Mouse (Mus musculus) adrenal gland, postnatal 36 days (tissue): ENCODE data around the gene Elp6. TPM values are rescaled to one million over a fixed set of nuclear protein-coding genes. Genes with fewer than 3 reads are reported as not detected.
"Not testable (repeated sequence)": the region's sequence is repeated elsewhere in the genome, so short reads cannot be mapped to it uniquely, and the experiment has no call there.

Experiments
- DNase-seq, 2 experiments: peaks; one replicate each; pipeline ENCODE4 v3.0.0; 2021; ENCODE audit warnings: mixed read lengths in 1 of 2
- total RNA-seq, 2 experiments: library from RNA; stranded (reverse); gene quantifications; 2 replicates each; pipeline ENCODE4 v1.2.3; 2021

Elp6 gene
- total RNA-seq, 2 experiments from 2014 or later, result 8.0 to 9.8 TPM

- no peak for DNase-seq
Observed at GRCm38 (mm10) chr9:110315904-110316303, 10.9 kb downstream of the Elp6 start.

- DNase-seq, result no peak
Observed at GRCm38 (mm10) chr9:110316503-110316902, 11.5 kb downstream of the Elp6 start.

GRCm38 (mm10) chr9:110320769-110321168 is 15.8 kb downstream of the Elp6 start:
- no peak for DNase-seq

GRCm38 (mm10) chr9:110322972-110323371 is 18.0 kb downstream of the Elp6 start:
- no peak for DNase-seq

- DNase-seq, result no peak
Observed at GRCm38 (mm10) chr9:110324181-110324580, 19.2 kb downstream of the Elp6 start.

- no peak for DNase-seq
Observed at GRCm38 (mm10) chr9:110328178-110328577, 23.2 kb downstream of the Elp6 start.

GRCm38 (mm10) chr9:110328946-110329630 is 24.1 kb downstream of the Elp6 start:
- DNase-seq, result peak; percentile 37 to 49

- peak in 1 of 2 experiments; percentile 27 for DNase-seq
Observed at GRCm38 (mm10) chr9:110329655-110330054, 24.7 kb downstream of the Elp6 start.

GRCm38 (mm10) chr9:110330341-110330740 is 25.4 kb downstream of the Elp6 start:
- DNase-seq, result no peak

- not testable (repeated sequence) for DNase-seq
Observed at GRCm38 (mm10) chr9:110330913-110331312, 25.9 kb downstream of the Elp6 start.

- DNase-seq, result peak; percentile 98
Observed at GRCm38 (mm10) chr9:110333135-110333895, 28.3 kb downstream of the Elp6 start, which contains the start of gene Scap. TSS of gene Scap (plus strand) at chr9:110333288.

GRCm38 (mm10) chr9:110333896-110334259 is 28.9 kb downstream of the Elp6 start:
- DNase-seq, result no peak

- no peak for DNase-seq
Observed at GRCm38 (mm10) chr9:110334849-110335248, 29.9 kb downstream of the Elp6 start.

GRCm38 (mm10) chr9:110340037-110340750 is 35.2 kb downstream of the Elp6 start:
- no peak for DNase-seq

- no peak for DNase-seq
Observed at GRCm38 (mm10) chr9:110342008-110342407, 37.0 kb downstream of the Elp6 start.

- no peak for DNase-seq
Observed at GRCm38 (mm10) chr9:110343805-110344204, 38.8 kb downstream of the Elp6 start.

GRCm38 (mm10) chr9:110345057-110345739 is 40.2 kb downstream of the Elp6 start:
- DNase-seq, result no peak

GRCm38 (mm10) chr9:110348899-110349298 is 43.9 kb downstream of the Elp6 start:
- no peak for DNase-seq

- DNase-seq, result no peak
Observed at GRCm38 (mm10) chr9:110350188-110350587, 45.2 kb downstream of the Elp6 start.

GRCm38 (mm10) chr9:110350612-110351011 is 45.6 kb downstream of the Elp6 start:
- DNase-seq, result no peak

- DNase-seq, result no peak
Observed at GRCm38 (mm10) chr9:110351350-110351749, 46.4 kb downstream of the Elp6 start.

- no peak for DNase-seq
Observed at GRCm38 (mm10) chr9:110351932-110352632, 47.1 kb downstream of the Elp6 start.
